Mouse (Mus musculus) testis, postnatal 10 days (tissue): ENCODE results near the gene Lmod1.
A peak's percentile ranks its signal among the peaks of the same experiment; 100 is the strongest.

ENCODE experiments used
- DNase-seq: peaks from one replicate; pipeline ENCODE4 v3.0.0; 2021; ENCODE audit warnings: low spot score

Lmod1 gene

GRCm38 (mm10) chr1:135362115-135362514 is 37.5 kb downstream of the Lmod1 start:
- no peak for DNase-seq

- DNase-seq, result no peak
These were observed 38.8 kb downstream of the Lmod1 start for GRCm38 (mm10) chr1:135363446-135363845.

- no peak for DNase-seq
These were observed 41.8 kb downstream of the Lmod1 start for GRCm38 (mm10) chr1:135366380-135366779.

GRCm38 (mm10) chr1:135367005-135367404 is 42.4 kb downstream of the Lmod1 start:
- DNase-seq, result no peak

GRCm38 (mm10) chr1:135367595-135367994 is 43.0 kb downstream of the Lmod1 start:
- no peak for DNase-seq

- DNase-seq, result peak; percentile 93
These were observed 43.6 kb downstream of the Lmod1 start for GRCm38 (mm10) chr1:135368245-135368644.

- peak; percentile 77 for DNase-seq
These were observed 44.4 kb downstream of the Lmod1 start for GRCm38 (mm10) chr1:135368982-135369381.

- DNase-seq, result no peak
These were observed 44.8 kb downstream of the Lmod1 start for GRCm38 (mm10) chr1:135369415-135369814.

- no peak for DNase-seq
These were observed 48.6 kb downstream of the Lmod1 start for GRCm38 (mm10) chr1:135373171-135373677.

- no peak for DNase-seq
These were observed 49.7 kb downstream of the Lmod1 start for GRCm38 (mm10) chr1:135374175-135374867.

- DNase-seq, result peak; percentile 84
These were observed 50.4 kb downstream of the Lmod1 start, which contains the start of gene Shisa4 for GRCm38 (mm10) chr1:135374868-135375581. TSS of gene Shisa4 (minus strand) at chr1:135375237.

GRCm38 (mm10) chr1:135378576-135378975 is 54.0 kb downstream of the Lmod1 start:
- DNase-seq, result no peak

- DNase-seq, result no peak
These were observed 54.4 kb downstream of the Lmod1 start for GRCm38 (mm10) chr1:135379048-135379447.

GRCm38 (mm10) chr1:135380071-135380991 is 55.7 kb downstream of the Lmod1 start:
- no peak for DNase-seq

GRCm38 (mm10) chr1:135381560-135381959 is 57.0 kb downstream of the Lmod1 start:
- peak; percentile 49 for DNase-seq

GRCm38 (mm10) chr1:135384171-135384570 is 59.6 kb downstream of the Lmod1 start:
- no peak for DNase-seq

- no peak for DNase-seq
These were observed 60.6 kb downstream of the Lmod1 start for GRCm38 (mm10) chr1:135385161-135385560.

- DNase-seq, result no peak
These were observed 74.9 kb downstream of the Lmod1 start for GRCm38 (mm10) chr1:135399466-135399865.

GRCm38 (mm10) chr1:135401452-135402110 is 77.0 kb downstream of the Lmod1 start:
- no peak for DNase-seq

- DNase-seq, result no peak
These were observed 80.7 kb downstream of the Lmod1 start for GRCm38 (mm10) chr1:135405356-135405755.

GRCm38 (mm10) chr1:135408973-135409372 is 84.4 kb downstream of the Lmod1 start:
- DNase-seq, result no peak

- DNase-seq, result no peak
These were observed 86.4 kb downstream of the Lmod1 start for GRCm38 (mm10) chr1:135410967-135411366.
